Mouse (Mus musculus) activated CD4-positive, CD25-positive, alpha-beta regulatory T cell, adult 9 weeks (primary cell): ENCODE results near the gene Tmem51. TPM values are rescaled to one million over a fixed set of nuclear protein-coding genes. Genes with fewer than 3 reads are reported as not detected.

ENCODE experiments used
- polyA plus RNA-seq: library from polyadenylated mRNA; unstranded; fragments of 100-300 nt; shearing (Covaris generic); gene quantifications from one replicate; pipeline ENCODE4 v1.2.1, GENCODE M21; 2017

Tmem51 gene
- 3.0 TPM for polyA plus RNA-seq

DNA sequence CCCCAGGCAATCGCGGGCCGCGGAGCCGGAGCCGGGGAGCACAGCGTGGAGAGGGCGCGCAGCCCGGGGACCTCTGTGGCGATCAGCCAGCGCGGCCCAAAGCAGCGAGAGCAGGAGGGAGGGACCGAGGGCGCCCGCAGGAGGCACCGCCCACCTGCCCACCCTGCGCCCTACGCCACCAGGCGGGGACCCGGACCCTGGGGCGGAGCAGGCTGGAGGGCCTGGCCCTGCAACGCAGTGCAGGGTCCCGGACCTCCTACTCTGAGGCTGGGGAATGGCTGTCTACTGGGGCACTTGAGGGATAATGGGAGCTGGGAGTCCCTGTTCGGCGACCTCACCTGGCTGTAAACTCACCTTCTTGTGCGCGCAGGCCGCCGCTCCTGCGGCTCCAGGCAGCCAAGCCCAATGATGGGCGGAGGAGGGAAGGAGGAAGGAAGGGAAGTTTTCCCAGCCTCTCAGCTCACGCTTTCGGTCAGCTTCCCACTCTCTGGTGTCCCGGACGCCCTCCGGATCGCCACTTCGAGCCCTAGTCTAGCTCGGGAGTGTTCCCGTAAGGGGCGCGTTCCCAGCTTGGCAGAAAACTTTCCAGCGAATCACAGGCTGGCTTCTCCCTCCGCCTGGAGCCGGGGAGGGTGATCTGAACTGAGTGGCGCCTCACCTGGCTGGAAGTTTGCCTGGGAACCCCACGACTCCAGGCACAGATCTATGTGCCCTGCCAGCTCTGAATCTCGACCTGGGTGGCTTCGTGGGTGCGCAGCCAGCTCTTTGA is at the start of gene Tmem51:
Gene Tmem51, minus strand, starts transcription at position 174 of the 769 bp plus-strand sequence.

GRCm38 (mm10) chr4:142014659-142015608 is 69.2 kb downstream of the Tmem51 start, which contains the start of gene Fhad1:
Gene Fhad1, minus strand, starts transcription at chr4:142015082.

Other genes with a start within 250 kb of the Tmem51 start
- not detected for gene Ctrc, start 237.9 kb downstream of the Tmem51 start, polyA plus RNA-seq
- 15.0 TPM for gene Efhd2, start 209.4 kb downstream of the Tmem51 start, polyA plus RNA-seq
- 0.46 TPM for gene Fhad1, start 69.2 kb downstream of the Tmem51 start, polyA plus RNA-seq
- 0.12 TPM for gene Kazn, start 155.1 kb upstream of the Tmem51 start, polyA plus RNA-seq